Mouse (Mus musculus): ENCODE results near the gene Nup98. TPM values are rescaled to one million over a fixed set of nuclear protein-coding genes. Genes with fewer than 3 reads are reported as not detected.
A peak's percentile ranks its signal among the peaks of the same experiment; 100 is the strongest.

Nup98 gene
- total RNA-seq, 2 experiments from 2014 or later, result 29.0 to 32.5 TPM

DNA sequence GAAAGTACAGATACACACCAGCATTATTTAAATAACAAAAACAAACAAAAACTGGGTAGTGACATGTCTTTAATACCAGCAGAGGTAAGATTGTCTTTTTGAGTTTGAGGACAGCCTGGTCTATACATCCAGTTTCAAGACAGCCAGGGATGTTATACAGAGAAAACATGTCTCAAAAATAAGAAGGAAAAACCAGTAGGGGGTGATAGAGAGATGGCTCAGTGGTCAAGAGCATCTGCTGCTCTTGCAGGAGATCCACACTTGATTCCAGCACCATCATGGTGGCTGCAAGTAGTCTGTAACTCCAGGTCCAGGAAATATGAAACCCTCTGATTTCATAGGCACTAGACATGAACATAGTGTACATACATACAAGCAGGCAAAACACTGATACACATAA, 39.7 kb downstream of the Nup98 start:
- intact Hi-C loops (cut with DNase I), result no loop called here
- DNase-seq (ENCODE audit: low spot score), result no peak

DNA sequence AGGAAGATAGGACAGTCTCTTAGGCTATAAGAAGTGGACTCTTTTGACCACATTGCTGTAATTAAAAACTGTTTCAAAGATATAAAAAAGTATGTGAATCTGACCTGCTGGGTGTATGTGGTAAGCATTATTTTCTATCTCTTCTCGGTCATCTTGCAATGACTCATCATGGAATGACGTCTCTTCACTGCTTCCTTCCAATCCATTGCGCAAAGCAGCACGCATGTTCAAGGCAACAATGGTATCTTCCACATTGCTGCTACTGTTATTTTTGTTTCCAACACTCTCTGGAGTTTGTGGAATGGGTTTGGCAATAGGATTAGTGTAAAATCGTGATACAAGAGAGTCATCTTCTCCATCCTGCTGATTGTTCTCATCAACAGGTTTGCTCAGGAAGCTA, 56.3 kb downstream of the Nup98 start:
- no peak for DNase-seq (ENCODE audit: low spot score)
- intact Hi-C loops (cut with DNase I), result no loop called here

DNA sequence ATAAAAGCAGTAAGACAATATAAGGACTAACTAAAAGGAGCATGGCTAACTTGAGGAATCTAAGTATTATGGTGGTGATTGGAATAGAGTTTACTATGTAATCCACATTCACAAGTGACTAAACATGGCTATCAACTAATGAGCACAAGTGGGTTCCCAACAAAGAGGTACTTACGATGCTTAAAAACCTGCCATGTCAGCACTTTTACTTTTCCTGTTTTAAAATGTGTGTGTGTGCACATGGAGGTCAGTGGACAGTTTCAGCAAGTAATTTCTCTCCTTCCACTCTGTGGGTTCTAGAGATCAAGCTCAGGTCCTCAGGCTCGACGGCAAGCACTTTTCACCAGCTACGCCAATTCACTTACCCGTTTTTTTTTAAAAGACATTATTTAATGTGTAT, 72.1 kb downstream of the Nup98 start:
- intact Hi-C loops (cut with DNase I), result loop anchor here (5.0 kb wide), 1 partner anchor 91 kb away; no protein-coding TSS in a partner anchor
- DNase-seq (ENCODE audit: low spot score), result no peak

DNA sequence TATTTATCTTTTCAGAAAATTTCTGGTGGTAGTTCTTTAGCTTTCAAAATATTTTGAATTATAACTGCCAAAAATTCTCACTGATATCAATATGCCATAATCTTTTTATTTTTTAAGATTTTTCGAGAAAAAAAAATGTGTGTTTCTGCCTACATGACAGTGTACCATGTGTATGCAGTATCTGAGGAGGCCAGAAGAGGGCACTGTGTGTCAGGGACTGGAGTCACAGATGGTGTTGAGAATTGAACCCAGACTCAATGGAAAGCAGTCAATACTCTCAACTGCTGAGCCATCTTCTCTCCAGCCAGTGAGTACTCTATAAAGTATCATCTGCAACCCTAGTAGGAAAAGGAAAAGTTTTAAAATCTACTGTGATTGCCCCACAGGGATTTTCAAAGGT, 72.5 kb downstream of the Nup98 start:
- intact Hi-C loops (cut with DNase I), result loop anchor here (5.0 kb wide), 1 partner anchor 90 kb away; no protein-coding TSS in a partner anchor
- no peak for DNase-seq (ENCODE audit: low spot score)

DNA sequence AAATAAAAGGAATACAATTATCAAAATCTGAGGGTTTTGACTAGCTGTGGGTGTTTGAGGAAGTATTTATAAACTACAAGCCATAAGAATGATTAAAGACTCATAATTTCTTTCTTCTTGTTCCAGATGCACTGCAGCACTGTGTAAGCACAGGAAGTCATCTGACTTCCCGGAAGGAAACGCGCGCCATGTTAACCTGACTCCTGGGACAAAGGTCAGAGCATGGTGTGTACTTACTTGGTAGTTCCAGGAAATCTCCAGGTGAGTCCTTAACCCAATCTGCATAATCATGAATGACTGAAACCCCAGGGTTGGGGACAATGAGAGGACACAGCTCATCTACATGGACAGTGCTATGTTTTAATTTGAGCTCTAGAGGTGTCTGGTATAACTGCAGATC, 77.6 kb downstream of the Nup98 start:
- no peak for DNase-seq (ENCODE audit: low spot score)
- intact Hi-C loops (cut with DNase I), result no loop called here

DNA sequence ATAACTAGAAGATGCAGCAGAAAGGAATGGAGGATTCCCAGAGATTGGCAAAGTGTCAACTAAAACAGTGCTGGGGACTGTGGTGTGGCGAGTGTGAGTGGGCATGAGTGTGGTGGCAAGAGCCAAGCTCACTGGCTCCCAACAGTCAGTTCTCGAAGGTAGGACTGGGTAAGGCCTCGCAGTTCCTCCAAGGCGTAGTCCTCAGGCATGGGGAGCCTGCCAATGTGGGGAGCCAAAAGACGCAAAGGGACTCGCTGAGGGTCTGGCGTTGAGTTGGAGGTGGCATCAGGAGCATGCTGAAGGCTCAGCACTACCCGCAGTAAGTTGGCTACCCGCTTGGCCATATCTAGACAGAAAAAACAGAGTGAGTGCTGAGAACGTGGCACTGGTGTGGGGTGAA, 89.7 kb downstream of the Nup98 start:
- DNase-seq (ENCODE audit: low spot score), result no peak
- intact Hi-C loops (cut with DNase I), result no loop called here

DNA sequence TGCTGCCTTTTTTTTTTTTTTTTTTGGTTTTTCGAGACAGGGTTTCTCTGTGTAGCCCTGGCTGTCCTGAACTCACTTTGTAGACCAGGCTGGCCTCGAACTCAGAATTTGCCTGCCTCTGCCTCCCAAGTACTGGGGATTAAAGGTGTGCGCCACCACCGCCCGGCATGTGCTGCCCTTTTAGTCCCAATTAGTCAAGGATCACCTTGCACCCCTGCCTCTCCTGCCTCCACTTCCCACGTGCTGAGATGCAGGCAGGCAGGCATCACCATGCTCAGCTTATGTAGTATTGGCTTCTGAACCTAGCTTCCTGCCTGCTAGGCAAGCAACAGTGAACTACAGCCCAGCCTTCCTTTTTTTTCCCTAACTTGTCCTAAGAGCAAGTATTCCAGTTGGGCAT, 92.6 kb downstream of the Nup98 start:
- intact Hi-C loops (cut with DNase I), result no loop called here
- no peak for DNase-seq (ENCODE audit: low spot score)

DNA sequence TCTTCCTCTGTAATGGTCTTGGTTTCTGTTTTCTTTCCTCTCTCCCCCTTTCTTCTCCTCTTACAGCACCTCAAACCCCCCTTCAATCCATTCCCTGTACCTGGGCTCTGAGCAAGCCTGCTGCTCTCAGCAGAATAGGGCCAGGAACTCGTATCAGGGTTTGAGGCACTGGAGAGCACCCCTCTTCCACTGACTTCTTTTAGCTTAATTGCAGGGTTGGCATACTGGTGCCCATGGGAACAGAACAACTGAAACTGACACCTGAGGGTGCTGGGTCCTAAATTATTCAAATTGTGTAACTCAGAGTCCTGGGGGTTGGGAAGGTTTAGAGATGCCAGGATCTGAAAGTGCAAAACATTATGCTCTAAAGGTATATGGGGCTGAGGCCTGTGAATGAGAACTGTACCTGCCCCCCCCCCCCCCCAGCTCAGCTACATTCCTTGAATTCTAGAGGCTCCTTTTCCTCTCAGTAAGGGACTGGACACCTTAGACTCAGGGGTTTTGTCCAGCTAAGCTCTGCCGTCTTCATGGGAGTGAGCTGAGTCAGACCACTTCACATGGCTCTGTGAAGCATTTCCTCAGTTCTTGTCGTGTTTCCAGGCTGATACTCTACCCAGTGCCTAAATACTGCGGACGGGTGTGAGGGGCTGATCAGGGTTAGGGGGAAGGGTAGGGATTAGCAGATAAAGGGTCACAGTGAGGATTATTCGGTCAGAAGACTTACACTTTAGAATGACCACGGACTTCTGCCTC, 93.2 kb downstream of the Nup98 start, which contains the start of gene Chrna10:
Gene Chrna10 (minus strand): TSS at position 250 of the 753 bp plus-strand sequence.
- DNase-seq (ENCODE audit: low spot score), result no peak
- intact Hi-C loops (cut with DNase I), result no loop called here

DNA sequence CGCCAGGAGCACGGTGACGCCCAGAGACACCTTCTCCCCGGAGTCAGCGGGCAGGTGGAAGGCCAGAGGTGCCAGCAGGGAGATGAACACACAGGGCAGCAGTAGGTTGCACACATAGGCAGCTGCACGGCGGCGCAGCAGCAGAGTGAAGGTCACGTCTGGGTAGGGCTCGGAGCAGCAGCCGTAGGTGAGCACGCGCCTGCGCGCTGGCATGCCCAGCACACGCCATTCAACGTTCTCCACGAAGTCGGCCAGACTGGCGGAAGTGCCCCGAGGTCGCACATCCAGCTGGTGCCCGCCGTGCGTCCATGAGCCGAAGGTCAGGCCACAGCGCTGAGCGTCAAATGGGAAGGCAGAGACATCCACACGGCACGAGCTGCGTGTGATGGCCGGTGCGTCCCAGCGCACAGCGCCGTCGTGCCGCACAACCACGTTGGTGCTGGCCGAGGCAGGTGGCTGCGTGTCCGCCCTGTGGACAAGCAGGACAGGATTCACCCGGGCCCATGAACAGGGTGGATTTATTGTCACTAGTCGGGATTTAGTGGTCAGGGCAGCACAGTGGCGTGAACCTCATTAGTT, 96.7 kb downstream of the Nup98 start:
- intact Hi-C loops (cut with DNase I), result no loop called here
- no peak for DNase-seq (ENCODE audit: low spot score)

DNA sequence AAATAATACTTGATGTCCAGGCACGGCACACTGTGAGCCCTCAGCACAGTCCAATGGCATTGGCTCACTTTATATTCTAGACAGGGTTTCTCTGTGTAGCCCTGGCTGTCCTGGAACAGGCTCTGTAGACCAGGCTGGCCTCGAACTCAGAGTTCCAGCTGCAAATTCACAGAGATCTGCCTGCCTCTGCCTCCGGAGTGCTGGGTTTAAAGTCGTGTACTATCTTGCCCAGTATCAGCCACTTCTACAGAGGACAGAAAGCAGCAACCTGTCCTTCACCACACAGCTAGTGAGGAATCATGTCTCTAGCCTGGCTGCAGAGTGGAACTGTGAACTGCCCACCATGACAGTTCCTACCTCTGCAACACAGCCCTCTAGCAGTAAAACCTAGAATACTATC, 100.2 kb downstream of the Nup98 start:
- intact Hi-C loops (cut with DNase I), result no loop called here
- no peak for DNase-seq (ENCODE audit: low spot score)

DNA sequence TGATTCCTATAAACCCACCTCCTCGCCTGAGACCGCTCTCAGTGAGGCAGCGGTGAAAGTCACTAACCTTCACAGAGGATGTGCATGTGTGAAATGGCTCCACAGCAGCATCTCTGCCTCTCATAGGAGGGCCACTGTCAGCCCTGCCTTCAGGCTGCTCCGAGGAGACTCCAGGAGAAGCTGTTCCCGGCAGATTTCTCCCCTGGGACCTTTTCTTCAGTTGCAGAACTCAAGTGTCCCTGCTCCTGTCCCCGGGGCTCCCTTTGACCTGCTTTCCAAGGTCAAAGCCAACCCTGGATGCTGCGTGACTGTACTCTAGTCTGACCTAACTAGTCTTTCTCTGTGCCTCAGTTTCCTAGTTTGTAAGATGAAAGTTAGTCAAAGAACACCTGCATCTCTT, 100.8 kb downstream of the Nup98 start, which contains the start of gene Art5:
Gene Art5 (minus strand): TSS at position 319 of the 400 bp plus-strand sequence.
- intact Hi-C loops (cut with DNase I), result no loop called here
- DNase-seq (ENCODE audit: low spot score), result no peak

DNA sequence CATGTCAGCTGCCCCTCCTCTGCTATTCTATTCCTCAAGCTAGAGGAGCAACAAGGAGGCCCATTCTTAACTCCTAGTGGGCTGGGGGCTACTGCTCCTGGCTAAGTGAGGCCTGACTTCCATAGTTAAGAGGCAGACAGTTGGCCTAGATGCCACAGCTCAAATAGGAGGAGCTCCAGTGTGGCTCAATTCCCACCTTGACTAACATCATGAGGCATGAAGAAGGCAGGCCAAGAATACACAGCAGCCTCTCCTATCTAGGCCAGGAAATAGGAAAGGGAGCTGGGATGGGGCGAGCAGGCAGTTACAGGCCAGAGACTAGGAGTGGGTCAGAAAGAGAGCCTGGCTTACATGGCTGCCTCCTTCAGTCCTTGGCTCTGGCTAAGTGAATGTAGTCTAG, 101.8 kb downstream of the Nup98 start:
- no peak for DNase-seq (ENCODE audit: low spot score)
- intact Hi-C loops (cut with DNase I), result no loop called here

DNA sequence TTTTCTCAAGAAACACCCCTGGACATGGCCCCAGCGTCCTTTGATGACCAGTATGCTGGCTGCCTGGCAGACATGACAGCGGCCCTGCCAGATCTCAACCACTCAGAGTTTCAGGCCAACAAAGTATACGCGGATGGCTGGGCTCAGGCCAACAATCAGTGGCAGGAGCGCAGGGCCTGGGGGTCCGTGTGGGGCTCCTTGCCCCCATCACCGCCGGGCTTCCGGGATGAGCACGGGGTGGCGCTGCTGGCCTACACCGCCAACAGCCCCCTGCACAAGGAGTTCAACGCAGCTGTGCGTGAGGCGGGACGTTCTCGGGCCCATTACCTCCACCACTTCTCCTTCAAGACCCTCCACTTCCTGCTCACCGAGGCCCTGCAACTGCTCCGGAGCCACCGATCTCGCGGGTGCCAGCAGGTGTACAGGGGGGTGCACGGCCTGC, 103.3 kb downstream of the Nup98 start:
- intact Hi-C loops (cut with DNase I), result no loop called here
- no peak for DNase-seq (ENCODE audit: low spot score)

DNA sequence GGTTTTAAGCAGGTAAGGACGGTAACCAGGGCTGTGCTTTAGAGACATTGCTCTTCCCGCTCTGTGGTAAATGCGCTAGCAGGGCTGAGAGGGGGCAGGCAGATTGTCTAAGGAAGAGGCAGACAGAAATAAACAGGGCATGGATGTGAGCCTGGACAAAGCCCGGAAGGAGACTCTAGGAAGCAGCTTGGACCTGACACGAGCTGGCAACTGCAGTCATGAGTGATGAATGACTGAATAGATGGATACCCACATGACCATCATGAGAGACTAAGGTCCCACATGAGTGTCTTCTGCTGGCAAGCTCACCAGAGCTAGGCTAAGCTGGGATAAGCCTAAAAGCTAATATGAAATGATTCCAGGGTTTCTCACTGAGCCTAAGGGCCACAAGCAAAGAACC, 105.8 kb downstream of the Nup98 start:
- DNase-seq (ENCODE audit: low spot score), result no peak
- intact Hi-C loops (cut with DNase I), result no loop called here

DNA sequence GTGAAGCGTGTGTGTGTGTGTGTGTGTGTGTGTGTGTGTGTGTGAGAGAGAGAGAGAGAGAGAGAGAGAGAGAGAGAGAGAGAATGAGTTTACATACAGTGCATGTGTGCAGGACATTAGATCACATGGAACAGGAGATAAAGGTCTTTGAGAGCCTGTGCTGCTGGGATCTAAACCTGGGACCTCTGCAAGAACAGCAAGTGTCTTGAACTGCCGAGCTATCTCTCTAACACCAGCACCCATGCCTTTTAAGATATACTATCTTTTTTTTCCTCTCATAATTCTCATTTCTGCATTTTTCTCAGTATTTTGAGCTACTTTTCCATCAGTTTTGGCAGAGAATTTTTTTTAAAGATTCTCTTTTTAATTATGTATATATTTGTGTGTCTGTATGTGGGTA, 106.4 kb downstream of the Nup98 start:
- no peak for DNase-seq (ENCODE audit: low spot score)
- intact Hi-C loops (cut with DNase I), result no loop called here

DNA sequence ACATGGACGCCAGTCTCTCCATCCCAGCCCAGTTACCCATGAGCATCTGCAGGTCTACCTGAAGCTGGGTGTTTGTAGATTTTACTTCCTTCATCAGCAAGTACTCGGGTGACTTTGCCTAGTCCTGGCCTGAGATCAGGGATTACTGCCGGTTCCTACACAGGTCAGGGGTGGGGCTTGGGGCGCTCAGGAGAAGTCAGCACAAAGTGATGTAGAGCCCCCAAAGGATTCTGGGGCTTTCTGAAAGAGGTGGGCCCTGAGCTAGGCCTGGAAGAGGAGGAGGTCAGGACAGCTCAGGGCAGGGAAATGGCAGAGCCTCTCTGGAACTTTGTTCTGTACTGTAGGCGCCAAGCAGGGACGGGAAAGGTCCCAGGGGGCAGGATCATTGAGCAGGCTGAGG, 107.3 kb downstream of the Nup98 start:
- intact Hi-C loops (cut with DNase I), result no loop called here
- no peak for DNase-seq (ENCODE audit: low spot score)

DNA sequence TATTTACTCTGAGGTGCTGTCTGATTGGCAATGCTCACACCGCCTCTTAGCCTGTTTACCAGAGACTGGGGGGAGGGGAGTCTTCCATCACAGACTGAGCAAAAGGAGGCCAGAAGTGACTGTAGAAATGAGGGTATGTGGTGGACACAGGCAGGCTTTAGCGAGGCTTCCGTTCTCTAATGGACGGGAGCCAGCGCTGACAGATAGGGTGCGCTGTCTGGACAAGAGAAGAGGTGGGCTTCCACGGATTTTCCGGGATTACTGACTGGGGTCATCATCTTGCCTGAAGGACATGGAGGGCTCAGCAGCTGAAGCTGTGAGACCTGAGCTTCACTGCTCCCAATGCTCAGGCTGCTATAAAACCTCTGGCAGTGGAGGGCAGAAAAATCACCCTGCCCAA, 107.7 kb downstream of the Nup98 start:
- no peak for DNase-seq (ENCODE audit: low spot score)
- intact Hi-C loops (cut with DNase I), result no loop called here

DNA sequence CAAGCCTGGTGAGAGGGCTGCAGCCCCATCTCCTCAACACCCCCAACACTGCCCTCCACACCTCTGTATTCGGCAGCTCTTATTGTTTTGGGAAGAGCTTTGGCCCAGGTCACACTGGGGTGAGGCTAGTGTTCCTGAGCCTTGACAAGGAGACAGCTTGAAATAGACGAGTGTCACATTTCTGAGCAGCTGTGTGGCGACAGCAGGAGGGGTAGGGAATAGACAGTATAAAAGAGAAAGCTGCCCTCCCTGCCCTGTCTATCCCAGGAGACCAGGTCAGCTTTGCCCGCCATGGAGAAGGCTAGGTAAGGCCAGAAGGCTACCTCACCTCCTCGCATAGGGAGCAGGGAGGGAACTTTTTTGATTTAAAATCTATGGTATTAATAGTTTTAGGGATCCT, 108.5 kb downstream of the Nup98 start, which contains the start of gene Art1:
Gene Art1 (plus strand): TSS at position 257 of the 400 bp plus-strand sequence.
- intact Hi-C loops (cut with DNase I), result no loop called here
- DNase-seq (ENCODE audit: low spot score), result peak; percentile 28

DNA sequence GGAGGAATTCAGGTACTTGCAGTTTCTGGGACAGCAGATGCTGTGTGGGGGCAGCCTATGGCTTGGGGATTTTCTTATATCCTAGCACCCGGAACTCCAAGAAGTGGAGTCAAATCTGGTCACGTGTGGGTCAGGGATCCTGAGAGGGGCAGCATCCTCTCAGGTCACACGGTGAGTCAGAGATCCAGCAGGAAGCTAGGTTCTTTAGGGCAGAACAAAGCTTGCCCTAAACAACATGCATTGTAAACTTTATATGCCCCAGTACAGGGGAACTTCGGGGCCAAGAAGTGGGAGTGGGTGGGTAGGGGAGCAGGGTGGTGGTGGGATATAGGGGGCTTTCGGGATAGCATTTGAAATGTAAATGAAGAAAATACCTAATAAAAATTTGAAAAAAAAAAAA, 109.1 kb downstream of the Nup98 start:
- intact Hi-C loops (cut with DNase I), result no loop called here
- no peak for DNase-seq (ENCODE audit: low spot score)

DNA sequence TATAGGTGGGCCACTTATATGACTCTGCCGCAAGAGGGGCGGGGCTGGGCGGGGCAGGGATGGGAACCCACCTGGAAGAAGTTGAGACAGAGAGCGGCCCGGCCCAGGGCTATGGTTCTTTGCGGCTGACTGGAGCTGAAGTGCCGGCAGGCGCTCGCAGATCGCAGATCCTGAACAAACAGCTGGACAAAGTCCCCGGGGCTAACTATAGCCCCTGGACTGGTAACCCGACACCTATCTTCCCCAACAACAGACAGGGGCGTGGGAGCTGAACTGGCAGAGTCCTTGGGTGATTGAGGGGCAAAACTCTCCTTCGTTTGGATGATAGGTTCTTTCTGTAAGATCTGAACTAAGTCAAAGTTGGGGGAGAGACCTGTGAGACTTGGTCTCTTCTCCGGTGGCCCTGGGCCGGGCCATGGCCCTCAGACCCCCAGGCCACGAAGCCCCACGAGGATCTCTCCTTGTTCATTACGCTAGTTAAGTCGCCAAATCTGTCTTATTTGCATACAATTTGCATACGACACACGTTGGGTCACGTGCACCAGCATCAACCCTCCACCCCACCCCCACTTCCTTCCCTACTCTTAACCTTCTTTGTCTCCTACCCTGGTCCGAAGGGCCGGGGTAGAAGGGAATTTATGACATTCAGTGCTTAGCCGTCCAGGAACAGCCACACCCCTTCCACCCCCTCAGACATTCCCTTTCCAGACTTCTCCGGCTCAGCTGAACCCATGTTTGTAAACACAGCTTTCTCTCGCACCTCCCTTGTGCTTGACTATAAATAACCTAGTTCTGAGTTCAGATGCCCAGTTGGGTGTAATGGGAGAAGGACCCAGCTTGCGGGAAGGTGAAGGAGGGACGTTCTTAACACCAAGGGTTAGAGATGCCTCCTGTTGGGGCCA, 110.0 kb downstream of the Nup98 start:
- intact Hi-C loops (cut with DNase I), result no loop called here
- DNase-seq (ENCODE audit: low spot score), result no peak

DNA sequence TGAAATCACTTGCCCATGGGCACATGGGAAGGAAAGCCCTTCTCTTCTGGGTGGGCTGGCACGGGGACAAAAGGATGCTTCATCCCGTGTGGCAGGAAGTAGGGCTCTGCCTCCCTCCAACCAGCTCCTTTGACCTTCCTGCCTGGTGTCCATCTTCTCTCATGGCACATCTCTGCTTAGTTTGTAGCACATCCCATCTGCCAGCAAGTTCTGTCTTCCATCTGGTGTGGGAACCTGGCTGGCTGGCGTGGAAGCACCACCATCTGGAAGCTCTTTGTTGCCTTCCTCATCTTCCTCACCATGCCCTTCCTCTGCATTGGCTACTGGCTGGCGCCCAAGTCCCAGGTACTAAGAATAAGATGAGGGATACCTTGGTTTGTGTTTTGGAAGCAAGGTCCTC, 122.6 kb downstream of the Nup98 start:
- intact Hi-C loops (cut with DNase I), result no loop called here

More for the DNA sequence above, 122.6 kb downstream of the Nup98 start:
- no peak for DNase-seq (ENCODE audit: low spot score)

All from heart, postnatal 25 days (tissue).